ENCODE assay signal across 24 mouse cellular contexts in the genomic region with DNA sequence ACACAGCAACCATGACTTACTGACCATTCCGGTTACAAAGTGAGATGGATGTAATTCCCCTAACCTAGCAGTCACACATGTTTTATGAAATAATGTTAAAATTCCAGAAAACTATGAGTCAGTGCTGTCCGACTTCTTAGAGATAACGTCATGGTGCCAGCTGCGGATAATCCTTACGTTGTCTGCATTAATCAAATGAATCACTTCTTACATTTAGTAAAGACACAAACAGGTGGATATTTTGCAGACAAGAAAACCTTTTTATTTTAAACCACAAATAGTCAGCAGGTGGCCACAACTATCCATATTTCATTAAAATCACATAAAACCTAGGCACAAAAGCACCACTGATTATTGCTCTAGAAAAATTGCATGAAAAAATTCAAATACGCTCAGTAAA. TPM values are rescaled to one million over a fixed set of nuclear protein-coding genes. Genes with fewer than 3 reads are reported as not detected.
A peak's percentile ranks its signal among the peaks of the same experiment; 100 is the strongest.
DNase-seq lines count a peak whose midpoint lies in the region; ATAC-seq and TF ChIP-seq lines count a peak whose summit lies in the region.
"Had no signal": no experiment of that assay in that cellular context is flagged by ENCODE, and none has a peak within 500 bp of the region (broad histone marks: within the 10 kb centered on the region; RNA-seq: fewer than 3 reads in every experiment).

No protein-coding gene starts in this region.

- no peak for TF ChIP-seq EP300 in CH12.LX (IDR thresholded peaks at IDR 0.05; ENCODE audit: low read length)

- H3K9me3 ChIP-seq in heart, embryonic 12.5 days (replicated peaks): no peaks in the 10 kb centered on the region
- no peaks in the 10 kb centered on the region for H3K9me3 ChIP-seq in CH12.LX (replicated peaks; ENCODE audit: low read length)
- H3K9me3 ChIP-seq: embryonic facial prominence, embryonic 13.5 days; embryonic facial prominence, embryonic 15.5 days; forebrain, embryonic 10.5 days; forebrain, embryonic 12.5 days had no signal

- ATAC-seq in heart, embryonic 12.5 days (ENCODE audit: insufficient number of reproducible peaks, low FRiP score): no peak
- ATAC-seq: CD4-positive, CD25-positive, alpha-beta regulatory T cell, adult 4 months; forebrain, embryonic 14.5 days; forebrain, embryonic 16.5 days had no signal

- peaks cover 7% of the 10 kb centered on the region; the same call in 1 of the 2 replicates for H3K36me3 ChIP-seq in heart, embryonic 12.5 days
- peaks cover 0 to 16% of the 10 kb centered on the region in 2 experiments for H3K36me3 ChIP-seq in CH12.LX (replicated peaks in 1 of 2; ENCODE audit: control insufficient read depth in 1 of 2, insufficient read depth in 1 of 2, low read length in 1 of 2)
- H3K36me3 ChIP-seq: embryonic facial prominence, embryonic 15.5 days had no signal

- TF ChIP-seq POLR2A in CH12.LX (IDR thresholded peaks at IDR 0.05; ENCODE audit: low read depth, low read length): no peak

- H3K4me2 ChIP-seq in heart, embryonic 12.5 days: no peak overlapping the region
- peak overlapping the region; percentile 91; the same call in 1 of the 2 replicates for H3K4me2 ChIP-seq in CH12.LX (ENCODE audit: insufficient read depth, low read depth, poor library complexity, severe bottlenecking)
- H3K4me2 ChIP-seq: embryonic facial prominence, embryonic 13.5 days; embryonic facial prominence, embryonic 15.5 days; forebrain, embryonic 12.5 days had no signal

- no peak for TF ChIP-seq CTCF in CH12.LX (conservative IDR thresholded peaks at IDR 0.05 in 1 of 2, IDR thresholded peaks at IDR 0.05 in 1 of 2; ENCODE audit: low read depth in 2 of 2, low read length in 2 of 2)

- H3K27me3 ChIP-seq in heart, embryonic 12.5 days (replicated peaks): no peaks in the 10 kb centered on the region
- no peaks in the 10 kb centered on the region for H3K27me3 ChIP-seq in CH12.LX (replicated peaks)
- H3K27me3 ChIP-seq: embryonic facial prominence, embryonic 13.5 days; embryonic facial prominence, embryonic 15.5 days; forebrain, embryonic 12.5 days had no signal

- H3K9ac ChIP-seq in heart, embryonic 12.5 days: no peak overlapping the region
- H3K9ac ChIP-seq in CH12.LX (ENCODE audit: insufficient read depth, low read depth): peak overlapping the region; percentile 94
- H3K9ac ChIP-seq: embryonic facial prominence, embryonic 13.5 days; embryonic facial prominence, embryonic 15.5 days; forebrain, embryonic 12.5 days had no signal

- no peak overlapping the region for H3K4me3 ChIP-seq in heart, embryonic 12.5 days
- peak overlapping the region; percentile 57 to 64 (median 58) for H3K4me3 ChIP-seq in CH12.LX (replicated peaks in 1 of 3; ENCODE audit: low read depth in 2 of 3, low read length in 2 of 3, poor library complexity in 1 of 3)
- H3K4me3 ChIP-seq: embryonic facial prominence, embryonic 13.5 days; embryonic facial prominence, embryonic 15.5 days; erythroblast, embryonic 14.5 days; forebrain, embryonic 10.5 days; forebrain, embryonic 12.5 days had no signal

- TF ChIP-seq RAD21 in CH12.LX (IDR thresholded peaks at IDR 0.05; ENCODE audit: low read depth, low read length): no peak

- H3K79me2 ChIP-seq in CH12.LX (replicated peaks; ENCODE audit: control insufficient read depth, extremely low read depth, insufficient read depth, poor library complexity, severe bottlenecking): peaks cover 24% of the 10 kb centered on the region

- dilution Hi-C loops in CH12.LX (cut with MboI; ENCODE audit: extremely low pct_ligation_motif_present, extremely low pct_unique_long_range_greater_than_20kb, low sequenced_read_pairs): no loop called here

- in situ Hi-C loops in CH12.LX (cut with MboI; ENCODE audit: low pct_ligation_motif_present, low pct_unique_long_range_greater_than_20kb, low sequenced_read_pairs): loop anchor here (10.0 kb wide), 2 partner anchors 135 to 215 kb away; partner anchors contain the start of gene Phip

- DNase-seq in heart, adult 11 months: peak; percentile 13
- DNase-seq in CH12.LX (ENCODE audit: extremely low read depth): no peak
- no peak for DNase-seq in thymus, postnatal 4 days
- no peak for DNase-seq in thymus, postnatal 36 days
- DNase-seq: adrenal gland, adult 2 months; adrenal gland, postnatal 10 days; adrenal gland, postnatal 25 days; cerebellum, adult 11 months; cerebellum, adult 18-20 months; cerebellum, adult 8-10 months; cerebellum, adult 9-11 months; cerebellum, postnatal 14 days; cerebellum, postnatal 36 days; embryo, embryonic 11 days had no signal

- H3K27ac ChIP-seq in heart, embryonic 12.5 days (ENCODE audit: poor library complexity, severe bottlenecking): no peak overlapping the region
- peak overlapping the region; percentile 54; the same call in 1 of the 2 replicates for H3K27ac ChIP-seq in CH12.LX (ENCODE audit: insufficient read depth, low read depth)
- H3K27ac ChIP-seq: embryonic facial prominence, embryonic 13.5 days; embryonic facial prominence, embryonic 15.5 days; forebrain, embryonic 10.5 days; forebrain, embryonic 12.5 days had no signal

- 83% methylated on average over 6 of the region's 6 CpGs for WGBS in heart, embryonic 12.5 days

- peaks cover 15% of the 10 kb centered on the region; the same call in 1 of the 2 replicates for H3K4me1 ChIP-seq in heart, embryonic 12.5 days (replicated peaks)
- H3K4me1 ChIP-seq in CH12.LX (ENCODE audit: control insufficient read depth in 1 of 2, insufficient read depth in 2 of 2): peaks cover 18 to 39% of the 10 kb centered on the region in 2 experiments
- H3K4me1 ChIP-seq: forebrain, embryonic 12.5 days had no signal

TF ChIP-seq in CH12.LX, 34 proteins besides CTCF, POLR2A, EP300 and RAD21:
- TF ChIP-seq TBP (conservative IDR thresholded peaks at IDR 0.05; ENCODE audit: low read depth, low read length) (0 out of 2 replicates have a peak, but pooled peaks have one; percentile 7), KAT2A (IDR thresholded peaks at IDR 0.05; ENCODE audit: insufficient replicate concordance, low read length) (no peak), CHD1 (IDR thresholded peaks at IDR 0.05; ENCODE audit: low read depth, low read length) (peak; percentile 93; the same call in 1 of the 2 replicates), USF1 (IDR thresholded peaks at IDR 0.05; ENCODE audit: low read depth, low read length) (no peak)

RNA-seq across cellular contexts. Expression of gene Hmgn3, which starts 36.8 kb away (rescaled TPM):
- 122 and 124 TPM in 2 replicates for polyA plus RNA-seq in heart, embryonic 12.5 days (2016; fragmentation: Nextera tagmentation; extraction: Ambion mirVana)
- total RNA-seq in CH12.LX (2012; rRNA removed) (50.8 and 63.3 TPM in 2 replicates), CH12.LX (2014; rRNA removed) (167 and 183 TPM in 2 replicates)
- 98.1 and 121 TPM in 2 replicates for polyA plus RNA-seq in CH12.LX (2012; ENCODE audit: insufficient read length, low read depth)
- total RNA-seq: MEL had no signal
- polyA plus RNA-seq: erythroblast, embryonic 14.5 days had no signal
